Mouse (Mus musculus): ENCODE results near the gene Arid3b. TPM values are rescaled to one million over a fixed set of nuclear protein-coding genes. Genes with fewer than 3 reads are reported as not detected.
A peak's percentile ranks its signal among the peaks of the same experiment; 100 is the strongest.

Arid3b gene
- total and polyA plus RNA-seq, 3 experiments = 16.7 to 105 (median 33.4) TPM

DNA sequence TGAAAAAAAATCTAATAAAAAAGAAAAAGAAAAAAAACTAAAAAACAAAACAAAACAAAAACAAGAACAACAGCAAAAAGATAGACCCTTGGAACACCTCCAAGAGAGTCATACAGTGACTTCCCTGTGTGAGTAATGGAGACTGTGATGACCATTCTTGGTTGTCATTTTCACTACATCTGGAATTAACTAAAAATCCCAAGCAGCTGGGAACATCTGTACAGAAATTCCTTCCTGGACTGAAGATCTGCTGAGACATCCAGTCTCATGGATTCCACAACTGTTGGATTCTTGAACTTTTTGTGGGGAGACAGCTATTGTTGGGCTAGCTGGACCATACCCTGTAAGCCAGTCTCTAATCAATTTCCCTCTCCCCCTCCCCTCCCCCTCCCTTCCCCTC lies 27.7 kb upstream of the Arid3b start:
- Histone ChIP-seq H3K27ac (ENCODE audit: insufficient read depth, low read depth) (no peak overlapping the region), H3K4me3 (replicated peaks in 1 of 3; ENCODE audit: low read depth in 2 of 3, low read length in 2 of 3, poor library complexity in 1 of 3) (no peak overlapping the region), H3K4me2 (ENCODE audit: insufficient read depth, low read depth, poor library complexity, severe bottlenecking) (no peak overlapping the region), H3K4me1 (ENCODE audit: control insufficient read depth in 1 of 2, insufficient read depth in 2 of 2) (peaks cover 2 to 16% of the 10 kb centered on the region in 2 experiments; a peak in 3 of 4 replicates), H3K79me2 (replicated peaks; ENCODE audit: control insufficient read depth, extremely low read depth, insufficient read depth, poor library complexity, severe bottlenecking) (no peaks in the 10 kb centered on the region), H3K9me3 (replicated peaks; ENCODE audit: low read length) (no peaks in the 10 kb centered on the region), H3K9ac (ENCODE audit: insufficient read depth, low read depth) (no peak overlapping the region), H3K27me3 (replicated peaks) (no peaks in the 10 kb centered on the region), H3K36me3 (replicated peaks in 1 of 2; ENCODE audit: control insufficient read depth in 1 of 2, insufficient read depth in 1 of 2, low read length in 1 of 2) (no peaks in the 10 kb centered on the region)
- in situ Hi-C loops (cut with MboI; ENCODE audit: low pct_ligation_motif_present, low pct_unique_long_range_greater_than_20kb, low sequenced_read_pairs) (loop anchor here (5.0 kb wide), 1 partner anchor 133 kb away; no protein-coding TSS in a partner anchor), dilution Hi-C loops (cut with MboI; ENCODE audit: extremely low pct_ligation_motif_present, extremely low pct_unique_long_range_greater_than_20kb, low sequenced_read_pairs) (no loop called here)
- no peak for TF ChIP-seq IRF4 (IDR thresholded peaks at IDR 0.05; ENCODE audit: low read depth, low read length)
- TF ChIP-seq MEF2A (IDR thresholded peaks at IDR 0.05; ENCODE audit: borderline replicate concordance, low read depth, low read length) = no peak
- no peak for TF ChIP-seq ZMIZ1 (IDR thresholded peaks at IDR 0.05; ENCODE audit: low read depth, low read length)
- TF ChIP-seq BHLHE40 (IDR thresholded peaks at IDR 0.05; ENCODE audit: low read depth, low read length) = no peak
- TF ChIP-seq TBP (conservative IDR thresholded peaks at IDR 0.05; ENCODE audit: low read depth, low read length) = no peak
- TF ChIP-seq ELF1 (IDR thresholded peaks at IDR 0.05; ENCODE audit: low read depth, low read length) = no peak
- TF ChIP-seq PAX5 (IDR thresholded peaks at IDR 0.05; ENCODE audit: low read length) = no peak
- no peak for TF ChIP-seq MAFK (IDR thresholded peaks at IDR 0.05; ENCODE audit: insufficient replicate concordance, low read length)
- no peak for TF ChIP-seq NELFE (IDR thresholded peaks at IDR 0.05; ENCODE audit: low read depth, low read length)
- no peak for TF ChIP-seq HCFC1 (IDR thresholded peaks at IDR 0.05; ENCODE audit: low read depth, low read length)
- TF ChIP-seq CHD2 (IDR thresholded peaks at IDR 0.05; ENCODE audit: low read length) = no peak
- TF ChIP-seq RAD21 (IDR thresholded peaks at IDR 0.05; ENCODE audit: low read depth, low read length) = no peak
- no peak for TF ChIP-seq MAZ (IDR thresholded peaks at IDR 0.05; ENCODE audit: low read depth, low read length)
- TF ChIP-seq ZKSCAN1 (IDR thresholded peaks at IDR 0.05; ENCODE audit: borderline replicate concordance, low read depth, low read length) = no peak
- TF ChIP-seq USF2 (conservative IDR thresholded peaks at IDR 0.05; ENCODE audit: low read depth, low read length) = no peak
- TF ChIP-seq CTCF (conservative IDR thresholded peaks at IDR 0.05 in 1 of 2, IDR thresholded peaks at IDR 0.05 in 1 of 2; ENCODE audit: low read depth in 2 of 2, low read length in 2 of 2) = no peak
- TF ChIP-seq JUND (conservative IDR thresholded peaks at IDR 0.05; ENCODE audit: low read depth, low read length) = no peak
- TF ChIP-seq MAX (IDR thresholded peaks at IDR 0.05; ENCODE audit: low read length) = no peak
- no peak for TF ChIP-seq USF1 (IDR thresholded peaks at IDR 0.05; ENCODE audit: low read depth, low read length)
- TF ChIP-seq UBTF (IDR thresholded peaks at IDR 0.05; ENCODE audit: low read depth, low read length) = no peak
- no peak for DNase-seq (ENCODE audit: extremely low read depth)

DNA sequence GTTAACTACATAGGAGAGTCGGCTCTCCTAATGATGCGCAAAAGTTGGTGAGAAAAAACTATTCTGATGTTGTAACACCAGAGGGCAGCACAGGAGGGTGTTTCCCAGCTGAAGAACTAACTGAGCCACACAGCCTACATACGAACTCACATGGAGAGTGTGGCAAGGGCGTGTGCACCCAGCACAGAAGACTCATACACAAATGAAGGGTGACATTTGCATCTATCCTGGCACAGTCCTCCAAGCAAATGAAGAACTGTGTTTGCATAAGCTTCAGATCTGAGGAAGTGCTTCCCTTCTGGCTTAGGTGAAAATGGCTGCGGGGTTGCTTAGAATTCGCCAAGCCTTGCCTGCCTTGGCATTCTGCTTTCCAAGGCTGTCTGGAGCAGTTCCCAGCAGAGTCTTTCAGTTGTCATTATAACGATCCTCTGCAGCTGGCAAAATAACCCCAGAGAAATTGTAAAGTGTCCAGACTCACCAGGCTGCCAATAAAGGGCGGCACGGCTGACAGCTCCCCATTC lies 25.4 kb upstream of the Arid3b start:
- dilution Hi-C loops (cut with MboI; ENCODE audit: extremely low pct_ligation_motif_present, extremely low pct_unique_long_range_greater_than_20kb, low sequenced_read_pairs) (no loop called here), in situ Hi-C loops (cut with MboI; ENCODE audit: low pct_ligation_motif_present, low pct_unique_long_range_greater_than_20kb, low sequenced_read_pairs) (loop anchor here (5.0 kb wide), 1 partner anchor 135 kb away; no protein-coding TSS in a partner anchor)
- Histone ChIP-seq H3K27ac (ENCODE audit: insufficient read depth, low read depth) (no peak overlapping the region), H3K9ac (ENCODE audit: insufficient read depth, low read depth) (no peak overlapping the region), H3K4me3 (replicated peaks in 1 of 3; ENCODE audit: low read depth in 2 of 3, low read length in 2 of 3, poor library complexity in 1 of 3) (no peak overlapping the region), H3K27me3 (replicated peaks) (no peaks in the 10 kb centered on the region), H3K4me2 (ENCODE audit: insufficient read depth, low read depth, poor library complexity, severe bottlenecking) (peak overlapping the region; percentile 12; the same call in 1 of the 2 replicates), H3K4me1 (ENCODE audit: control insufficient read depth in 1 of 2, insufficient read depth in 2 of 2) (peaks cover 2 to 16% of the 10 kb centered on the region in 2 experiments; a peak in 3 of 4 replicates), H3K9me3 (replicated peaks; ENCODE audit: low read length) (no peaks in the 10 kb centered on the region), H3K79me2 (replicated peaks; ENCODE audit: control insufficient read depth, extremely low read depth, insufficient read depth, poor library complexity, severe bottlenecking) (no peaks in the 10 kb centered on the region), H3K36me3 (replicated peaks in 1 of 2; ENCODE audit: control insufficient read depth in 1 of 2, insufficient read depth in 1 of 2, low read length in 1 of 2) (no peaks in the 10 kb centered on the region)
- peak; percentile 88 for DNase-seq (ENCODE audit: extremely low read depth)
- TF ChIP-seq ELF1 (IDR thresholded peaks at IDR 0.05; ENCODE audit: low read depth, low read length) = peak; percentile 50
- TF ChIP-seq HCFC1 (IDR thresholded peaks at IDR 0.05; ENCODE audit: low read depth, low read length) = peak; percentile 48
- TF ChIP-seq SMC3 (IDR thresholded peaks at IDR 0.05; ENCODE audit: low read depth, low read length) = peak; percentile 99
- peak; percentile 80 for TF ChIP-seq MXI1 (IDR thresholded peaks at IDR 0.05; ENCODE audit: low read depth, low read length)
- TF ChIP-seq ZMIZ1 (IDR thresholded peaks at IDR 0.05; ENCODE audit: low read depth, low read length) = no peak
- TF ChIP-seq EP300 (IDR thresholded peaks at IDR 0.05; ENCODE audit: low read length) = no peak
- 0 out of 2 replicates have a peak, but pooled peaks have one; percentile 34 for TF ChIP-seq MEF2A (IDR thresholded peaks at IDR 0.05; ENCODE audit: borderline replicate concordance, low read depth, low read length)
- peak; percentile 40; the same call in 1 of the 2 replicates for TF ChIP-seq TCF12 (IDR thresholded peaks at IDR 0.05; ENCODE audit: low read depth, low read length)
- peak; percentile 45 for TF ChIP-seq ETS1 (conservative IDR thresholded peaks at IDR 0.05; ENCODE audit: low read depth, low read length)
- 0 out of 2 replicates have a peak, but pooled peaks have one; percentile 35 for TF ChIP-seq E2F4 (IDR thresholded peaks at IDR 0.05; ENCODE audit: insufficient replicate concordance, low read depth, low read length)
- no peak for TF ChIP-seq ZKSCAN1 (IDR thresholded peaks at IDR 0.05; ENCODE audit: borderline replicate concordance, low read depth, low read length)
- TF ChIP-seq UBTF (IDR thresholded peaks at IDR 0.05; ENCODE audit: low read depth, low read length) = no peak
- TF ChIP-seq IRF4 (IDR thresholded peaks at IDR 0.05; ENCODE audit: low read depth, low read length) = peak; percentile 73
- TF ChIP-seq USF1 (IDR thresholded peaks at IDR 0.05; ENCODE audit: low read depth, low read length) = no peak
- TF ChIP-seq KAT2A (IDR thresholded peaks at IDR 0.05; ENCODE audit: insufficient replicate concordance, low read length) = 0 out of 2 replicates have a peak, but pooled peaks have one; percentile 41
- peak; percentile 83 for TF ChIP-seq SIN3A (IDR thresholded peaks at IDR 0.05; ENCODE audit: low read length)
- no peak for TF ChIP-seq POLR2A (IDR thresholded peaks at IDR 0.05; ENCODE audit: low read depth, low read length)
- TF ChIP-seq MAX (IDR thresholded peaks at IDR 0.05; ENCODE audit: low read length) = peak; percentile 80
- TF ChIP-seq ZC3H11A (IDR thresholded peaks at IDR 0.05; ENCODE audit: low read depth, low read length) = peak; percentile 94
- TF ChIP-seq NELFE (IDR thresholded peaks at IDR 0.05; ENCODE audit: low read depth, low read length) = peak; percentile 60; the same call in 1 of the 2 replicates
- TF ChIP-seq BHLHE40 (IDR thresholded peaks at IDR 0.05; ENCODE audit: low read depth, low read length) = peak; percentile 81
